Mouse (Mus musculus) midbrain, embryonic 12.5 days (tissue): ENCODE data around the gene Errfi1. TPM values are rescaled to one million over a fixed set of nuclear protein-coding genes. Genes with fewer than 3 reads are reported as not detected.

Experiments
- polyA plus RNA-seq: library from polyadenylated mRNA; unstranded; fragments of >200 nt; fragmentation: Nextera tagmentation; extraction: Ambion mirVana; gene quantifications from 2 replicates; pipeline ENCODE4 v1.2.1, GENCODE M21; 2016

Errfi1 gene
- polyA plus RNA-seq, 1 experiment from 2014 or later, result 22.1 TPM

Other genes with a start within 250 kb of the Errfi1 start
- 7.8 and 9.8 TPM in 2 replicates for gene Slc45a1, start 201.7 kb upstream of the Errfi1 start, polyA plus RNA-seq
- 355 and 357 TPM in 2 replicates for gene Park7, start 60.5 kb downstream of the Errfi1 start, polyA plus RNA-seq
- 0.66 TPM in 1 of 2 replicates, not detected in the other for gene Tnfrsf9, start 60.6 kb downstream of the Errfi1 start, polyA plus RNA-seq
- gene Uts2, start 143.2 kb downstream of the Errfi1 start, polyA plus RNA-seq, result not detected in 2 replicates
- 5.0 and 5.1 TPM in 2 replicates for gene Per3, start 190.7 kb downstream of the Errfi1 start, polyA plus RNA-seq
- 79.3 and 88.8 TPM in 2 replicates for gene Vamp3, start 204.0 kb downstream of the Errfi1 start, polyA plus RNA-seq
- gene Gm13090, start 235.7 kb downstream of the Errfi1 start, polyA plus RNA-seq, result 0.43 TPM in 1 of 2 replicates, not detected in the other